Mouse (Mus musculus): Measurements from ENCODE around the gene Zfp607a.
"Not testable (repeated sequence)": the region's sequence is repeated elsewhere in the genome, so short reads cannot be mapped to it uniquely, and the experiment has no call there.

The Zfp607a gene

DNA sequence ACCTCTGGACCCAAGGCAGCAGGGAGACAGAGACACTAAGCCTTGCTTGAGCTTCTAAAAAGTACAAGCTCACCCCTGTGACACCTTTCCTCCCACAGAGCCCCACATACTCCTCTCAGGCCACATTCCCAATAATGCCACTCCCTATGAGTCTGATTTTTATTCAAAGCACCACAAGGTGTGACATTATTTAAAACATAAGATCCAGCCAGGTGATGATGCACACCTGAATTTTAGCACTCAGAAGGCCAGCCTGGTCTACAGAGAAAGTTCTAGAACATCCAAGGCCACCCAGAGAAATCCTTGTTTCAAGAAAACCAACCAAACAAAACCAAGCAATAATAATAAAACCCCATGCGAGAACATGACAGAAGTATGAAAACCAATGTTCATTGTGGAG, at the start of gene Zfp607a:
Zfp607a (plus strand) TSS at position 301 of the 400 bp plus-strand sequence.
- no peak for DNase-seq (ENCODE audit: low read depth)

DNA sequence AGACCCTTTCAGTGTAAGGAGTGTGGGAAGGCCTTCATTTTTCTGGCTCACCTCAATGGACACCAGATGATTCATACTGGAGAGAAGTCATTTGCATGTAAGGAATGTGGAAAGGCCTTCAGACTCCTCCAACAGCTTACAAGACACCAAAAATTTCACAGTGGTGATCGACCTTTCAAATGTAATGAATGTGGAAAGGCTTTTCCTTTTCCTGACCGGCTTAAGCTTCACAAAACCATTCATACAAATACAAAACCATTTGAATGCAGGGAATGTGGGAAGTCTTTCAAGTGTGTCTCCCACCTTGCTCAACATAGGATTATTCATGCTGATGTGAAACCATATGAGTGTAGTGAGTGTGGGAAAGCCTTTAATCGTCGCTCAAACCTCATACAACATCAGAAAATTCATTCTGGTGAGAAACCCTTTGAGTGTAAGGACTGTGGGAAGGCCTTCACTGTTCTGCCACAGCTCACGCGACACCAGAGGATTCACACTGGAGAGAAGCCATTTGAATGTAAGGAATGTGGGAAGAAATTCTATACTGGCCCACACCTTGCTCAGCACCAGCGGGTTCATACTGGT, 38.7 kb upstream of the Zfp607a start:
- DNase-seq (ENCODE audit: low read depth) = no peak

DNA sequence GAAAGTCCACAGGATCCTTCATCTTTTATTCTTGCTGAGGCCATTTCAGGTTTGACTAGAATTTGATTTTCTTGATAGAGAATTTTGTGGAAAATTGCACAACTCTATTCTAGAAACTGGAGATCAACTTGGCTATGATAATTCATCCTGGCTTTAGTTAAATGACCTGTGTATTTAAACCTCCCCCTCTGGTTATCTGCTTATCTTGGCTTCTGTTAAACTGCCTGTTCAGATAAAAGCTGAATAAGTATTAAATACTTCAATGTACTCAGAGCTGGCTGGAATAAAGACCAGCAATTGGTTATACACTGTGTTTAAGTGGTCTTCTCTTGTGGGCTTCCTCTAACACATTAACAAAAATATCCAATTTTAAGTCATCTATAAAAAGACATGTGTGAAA, 34.7 kb upstream of the Zfp607a start:
- no peak for DNase-seq (ENCODE audit: low read depth)

DNA sequence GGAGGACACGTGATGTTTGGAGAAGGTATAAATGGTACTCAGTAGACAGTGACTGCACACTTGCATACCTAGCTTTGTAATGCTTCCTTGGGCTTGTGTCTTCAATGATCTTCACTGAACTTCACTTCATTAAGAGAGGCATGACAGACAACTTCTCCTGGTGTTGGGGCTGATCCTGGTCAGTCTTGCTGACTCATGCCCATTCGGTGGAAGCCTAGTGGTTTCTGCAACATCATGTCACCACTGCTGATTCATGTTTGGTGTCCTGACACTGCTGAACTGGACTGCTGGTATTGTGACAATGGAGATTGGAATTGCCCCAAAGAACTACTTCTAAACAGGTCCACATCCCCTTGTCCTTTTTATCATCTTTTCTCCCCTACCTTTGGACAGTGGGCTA, 23.2 kb upstream of the Zfp607a start:
- no peak for DNase-seq (ENCODE audit: low read depth)

DNA sequence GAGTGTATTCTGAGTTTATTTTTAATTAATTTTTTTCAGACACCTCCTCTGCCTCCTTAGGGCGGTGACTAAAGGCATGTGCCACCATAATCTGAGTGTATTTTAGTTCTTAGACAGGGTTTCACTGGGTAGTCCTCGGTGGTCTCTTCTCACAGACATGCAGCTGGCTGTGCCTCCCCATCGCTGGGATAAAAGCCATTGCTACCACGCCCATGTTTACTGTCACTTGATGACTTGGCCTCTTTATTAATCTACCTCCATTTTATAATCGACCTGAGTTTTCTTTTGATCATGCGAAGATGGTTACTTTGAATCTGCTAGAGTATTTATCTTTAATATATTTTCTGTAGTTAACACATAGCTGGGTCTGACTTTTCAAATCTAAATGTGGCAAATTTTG, 19.4 kb upstream of the Zfp607a start:
- DNase-seq (ENCODE audit: low read depth) = no peak

DNA sequence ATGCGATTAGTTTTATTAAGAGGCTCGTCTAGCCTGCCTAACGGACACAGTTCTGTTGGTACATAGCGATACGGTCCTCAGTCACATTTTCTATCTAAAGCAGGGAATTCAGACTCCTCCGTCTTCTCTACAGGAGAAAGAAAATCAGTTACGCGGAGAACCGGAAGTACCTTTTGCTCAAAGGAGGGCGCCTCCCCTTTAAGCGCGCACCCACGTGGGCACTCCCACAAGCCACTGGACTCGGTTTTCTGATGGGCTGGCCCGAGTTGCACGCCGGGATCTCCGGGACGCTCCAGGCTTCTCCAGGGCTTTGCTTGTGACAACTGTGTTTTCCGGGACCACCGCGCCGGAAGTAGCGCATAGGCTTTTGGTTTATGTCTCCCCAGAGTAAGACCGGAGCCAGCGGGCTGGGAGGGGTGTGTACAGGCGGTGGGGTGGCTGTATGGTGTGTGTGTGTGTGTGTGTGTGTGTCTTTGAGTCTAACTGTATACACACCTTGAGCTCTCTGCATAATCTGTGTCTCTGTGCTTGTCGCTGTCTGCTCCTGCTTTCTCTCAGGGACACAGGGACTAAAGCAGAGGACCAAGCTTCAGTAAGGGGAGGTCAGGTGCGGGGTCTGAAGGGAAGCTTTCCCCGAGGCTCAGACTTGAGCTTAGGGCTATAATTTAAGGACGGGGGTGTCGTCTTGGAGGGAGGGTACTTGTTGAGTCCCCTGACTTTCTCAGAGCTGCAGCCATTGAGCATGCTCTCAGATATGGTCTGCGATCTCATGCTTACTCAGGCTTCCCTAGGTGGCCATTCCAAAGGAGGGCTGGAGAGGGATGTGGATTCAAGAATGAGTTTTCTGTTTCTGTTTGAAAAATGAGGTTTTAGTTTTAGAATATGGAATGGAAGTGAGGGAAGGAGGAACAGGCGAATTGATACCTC, 18.7 kb upstream of the Zfp607a start, which contains the start of gene Zfp59:
Zfp59 (plus strand) TSS at position 285 of the 927 bp plus-strand sequence.
- DNase-seq (ENCODE audit: low read depth) = peak; percentile 61

DNA sequence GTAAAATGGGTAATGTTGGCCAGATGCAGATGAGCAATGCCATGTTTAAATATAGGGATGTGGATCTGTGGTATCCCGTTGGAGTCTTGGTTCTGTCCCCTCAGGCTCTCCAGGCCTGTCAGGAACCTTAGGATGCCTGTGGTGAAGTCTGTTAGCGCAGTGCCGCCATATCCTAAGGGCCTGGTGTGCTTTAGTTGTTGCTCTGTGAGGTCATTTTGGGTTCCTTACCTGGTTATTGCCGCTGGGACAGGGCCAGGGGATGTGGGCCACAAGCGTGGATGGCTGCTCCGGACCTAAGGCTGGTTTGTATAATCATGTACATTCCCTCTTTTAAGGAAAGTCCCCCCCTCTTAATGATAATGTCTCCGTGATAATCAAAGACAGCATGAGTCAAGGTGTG, 17.7 kb upstream of the Zfp607a start:
- DNase-seq (ENCODE audit: low read depth) = no peak

DNA sequence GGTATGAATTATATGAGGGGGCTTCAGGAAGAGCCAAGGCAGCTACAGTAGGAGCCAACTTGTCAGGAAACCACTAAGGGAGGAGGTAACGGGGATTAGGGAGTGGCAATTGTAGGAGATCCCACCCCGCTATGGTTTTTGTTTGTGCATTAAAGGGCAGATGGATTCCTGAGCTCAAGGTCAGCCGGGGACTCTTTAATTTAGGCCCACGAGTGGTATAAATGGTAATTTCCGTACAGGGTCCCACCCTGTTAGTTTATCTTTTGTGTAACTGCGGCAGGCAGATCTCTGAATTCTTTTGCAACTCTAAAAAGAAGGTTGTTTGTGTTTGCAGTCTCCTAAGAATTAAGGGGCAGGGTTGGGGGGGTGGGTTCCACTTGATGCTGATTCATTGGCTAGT, 17.2 kb upstream of the Zfp607a start:
- DNase-seq (ENCODE audit: low read depth) = no peak

DNA sequence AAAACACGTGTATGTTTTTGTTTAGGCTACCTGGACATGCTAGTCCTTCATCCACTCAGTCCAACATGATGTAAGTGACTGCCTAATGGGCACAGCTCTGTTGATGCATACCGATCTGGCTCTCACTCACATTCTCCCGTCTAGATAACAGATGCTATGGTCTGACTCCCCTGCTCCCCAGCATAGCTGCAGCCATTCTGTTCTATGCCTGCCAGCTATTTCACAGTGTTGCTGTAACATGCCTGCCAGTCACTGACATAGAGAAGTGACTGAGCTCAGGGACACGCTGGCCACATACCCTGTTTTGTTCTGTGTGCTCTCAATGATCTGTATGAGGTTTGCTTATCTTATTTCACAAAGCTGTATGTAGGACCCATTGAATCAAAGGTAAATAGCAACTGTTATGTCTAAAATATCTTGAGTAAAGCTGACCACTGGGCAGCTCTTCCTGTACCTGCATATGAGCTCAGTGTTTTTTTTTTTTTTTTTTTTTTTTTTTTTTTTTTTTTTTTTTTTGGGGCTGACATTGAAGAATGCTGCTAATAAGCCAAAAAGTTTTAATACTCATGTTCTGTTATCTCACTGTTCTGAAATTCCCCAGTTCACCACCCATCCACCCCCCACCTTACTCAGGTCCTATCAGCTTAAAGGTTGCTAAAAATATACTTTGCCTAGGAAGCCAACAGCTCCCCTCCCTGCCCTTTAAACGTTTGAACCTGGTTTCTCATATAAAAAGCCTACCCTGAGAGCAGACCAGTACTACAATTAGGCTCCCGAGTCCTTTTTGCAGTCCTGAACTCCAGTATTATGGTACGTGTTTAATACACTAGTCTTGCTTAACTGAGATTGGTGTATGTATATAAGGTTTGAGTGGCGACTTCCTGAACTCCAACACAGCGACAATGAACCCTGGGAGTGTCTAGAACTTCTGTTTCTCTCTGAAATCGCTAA, 2.2 kb downstream of the Zfp607a start:
- DNase-seq (ENCODE audit: low read depth) = no peak

DNA sequence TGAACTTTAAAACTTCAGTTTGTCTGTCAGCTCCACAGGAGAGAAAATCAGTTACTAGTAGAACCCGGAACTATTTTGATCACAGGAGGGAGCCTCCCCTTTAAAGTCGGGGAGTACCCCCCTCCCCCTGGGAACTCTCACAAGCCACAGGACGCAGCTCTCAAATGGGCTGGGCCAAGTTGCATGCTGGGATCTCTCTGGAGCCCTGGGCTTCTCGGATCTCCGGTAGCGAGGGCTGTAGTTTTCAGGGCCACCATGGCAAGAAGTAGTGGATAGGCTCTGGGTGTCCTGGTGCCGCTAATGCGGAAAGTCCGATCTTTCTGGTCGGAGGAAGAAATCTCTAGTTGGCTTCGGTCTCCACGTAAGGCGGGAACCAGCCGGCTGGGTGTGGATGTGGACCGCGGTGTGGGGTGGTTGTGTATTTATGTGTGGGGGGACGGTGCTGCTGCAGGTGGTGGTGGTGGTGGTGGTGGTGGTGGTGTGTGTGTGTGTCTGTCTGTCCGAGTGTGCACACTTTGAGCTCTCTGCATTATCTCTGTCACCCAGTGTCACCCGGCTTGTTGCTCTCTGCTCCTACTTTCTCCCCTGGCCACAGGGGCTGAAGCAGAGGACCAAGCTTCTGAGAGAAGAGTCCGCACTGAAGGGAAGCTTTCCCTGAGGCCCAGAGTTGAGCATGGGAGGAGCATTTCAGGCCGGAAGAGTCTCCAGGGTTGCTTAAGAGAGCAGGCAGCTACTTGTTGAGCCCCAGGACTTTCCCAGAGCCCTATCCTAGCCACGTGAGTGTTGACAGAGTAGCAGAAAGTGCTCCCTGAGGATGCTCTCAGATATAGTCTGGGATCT, 3.3 kb downstream of the Zfp607a start:
- DNase-seq (ENCODE audit: low read depth) = peak; percentile 79

DNA sequence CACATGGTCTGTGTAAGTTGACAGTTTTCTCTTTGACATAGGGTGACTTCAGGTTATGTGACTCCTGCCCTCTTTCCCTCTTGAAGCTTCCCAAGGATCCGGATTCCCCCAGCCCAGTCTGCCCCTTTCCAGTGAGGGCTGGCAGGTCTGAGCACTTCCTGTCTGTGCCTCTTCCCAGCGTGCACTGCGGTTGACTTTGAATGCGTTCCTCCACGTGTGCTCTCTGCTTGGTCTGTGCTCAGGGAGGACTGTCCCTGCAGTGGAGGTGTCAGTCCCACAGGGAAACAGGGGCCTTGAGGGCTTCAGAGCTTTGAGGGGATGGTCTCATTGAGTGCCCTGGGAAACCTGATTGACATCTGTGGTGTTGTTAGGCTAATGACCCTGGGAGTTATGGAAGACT, 5.3 kb downstream of the Zfp607a start:
- not testable (repeated sequence) for DNase-seq (ENCODE audit: low read depth)

DNA sequence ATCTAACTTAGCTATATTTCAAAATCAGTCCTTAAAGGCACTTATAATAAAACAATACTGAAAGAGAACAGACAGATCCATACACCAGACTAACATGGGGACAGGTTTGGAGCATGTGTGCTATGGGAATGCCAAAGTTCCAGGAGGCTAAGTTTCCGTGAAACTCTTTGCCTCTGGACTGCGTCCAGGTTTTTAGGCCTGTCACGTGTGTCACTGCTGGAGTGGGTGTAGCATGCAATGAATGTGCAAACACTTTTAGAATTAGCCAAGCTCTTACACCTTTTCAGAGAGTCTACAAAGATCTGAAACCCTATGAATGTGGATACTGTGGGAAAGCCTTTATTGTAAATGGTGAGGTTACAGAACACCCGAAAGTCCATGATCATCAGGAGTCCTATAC, 24.4 kb downstream of the Zfp607a start:
- DNase-seq (ENCODE audit: low read depth) = no peak

DNA sequence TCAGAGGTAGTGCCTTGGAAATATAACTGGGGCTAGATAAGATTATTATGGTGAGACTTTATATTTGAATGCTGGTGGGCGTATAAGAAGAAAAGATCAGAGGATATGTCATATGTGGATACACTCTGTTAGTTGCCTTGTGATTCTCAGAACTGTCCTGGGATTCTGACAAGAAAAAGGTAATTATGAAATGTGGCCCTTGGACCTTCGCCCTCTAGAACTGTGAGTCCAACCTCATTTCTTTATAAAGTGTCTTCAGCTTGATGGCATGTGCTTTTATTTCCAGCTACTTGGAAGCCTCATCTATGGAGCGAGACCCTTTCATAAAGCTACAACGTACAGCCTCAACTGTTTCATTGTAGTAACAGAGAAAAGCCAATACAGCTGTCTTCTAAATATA, 43.3 kb downstream of the Zfp607a start:
- DNase-seq (ENCODE audit: low read depth) = no peak

DNA sequence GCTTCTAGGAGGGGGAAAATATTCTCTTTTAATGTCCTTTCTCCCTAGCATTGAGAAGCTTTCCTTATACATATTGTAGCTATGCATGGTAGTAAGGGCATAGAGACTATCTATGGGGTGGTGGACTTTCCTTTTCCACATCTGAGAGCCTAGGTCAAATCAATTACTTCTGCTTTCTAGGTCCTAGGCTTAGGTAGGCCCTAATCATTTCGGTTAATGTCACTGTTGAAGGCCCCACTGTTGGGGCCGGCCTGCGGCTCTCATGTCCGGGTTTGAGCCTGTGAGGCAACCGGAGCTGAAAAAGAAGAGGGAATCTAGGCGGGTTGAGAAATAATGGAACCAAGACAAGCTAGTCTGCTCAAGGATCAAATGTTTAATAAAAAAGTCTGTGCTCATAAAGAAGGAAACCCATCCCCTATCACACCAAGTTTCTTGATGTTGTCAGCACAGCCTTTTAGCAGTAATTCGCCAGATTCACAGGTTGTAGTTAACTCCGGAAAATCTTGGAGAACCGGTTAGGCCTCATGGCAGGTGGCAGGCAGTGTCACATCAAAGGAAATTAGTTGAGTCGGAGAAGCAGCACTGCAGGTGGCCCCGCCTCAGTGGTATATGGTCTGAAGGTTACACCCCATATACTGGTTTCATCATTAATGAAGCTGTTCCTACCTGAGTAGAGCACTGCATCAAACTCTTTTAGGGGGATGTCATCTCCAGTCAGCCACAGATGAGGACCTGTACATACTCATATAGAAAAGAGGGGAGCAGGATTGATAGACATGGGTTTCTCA, 47.9 kb downstream of the Zfp607a start:
- no peak for DNase-seq (ENCODE audit: low read depth)

DNA sequence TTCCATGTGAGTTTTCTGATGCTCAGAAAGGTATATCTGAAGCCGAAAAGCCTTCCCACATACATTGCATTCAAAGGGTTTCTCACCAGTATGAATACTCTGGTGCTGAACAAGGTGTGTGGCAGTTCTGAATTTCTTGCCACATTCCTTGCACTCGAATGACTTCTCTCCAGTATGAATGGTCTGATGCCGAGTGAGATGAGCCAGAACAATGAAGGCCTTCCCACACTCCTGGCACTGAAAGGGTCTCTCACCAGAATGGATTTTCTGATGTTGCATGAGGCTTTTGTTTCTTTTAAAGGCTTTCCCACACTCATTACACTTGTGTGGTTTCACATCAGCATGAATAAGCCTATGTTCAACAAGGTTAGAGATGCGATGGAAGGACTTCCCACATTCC, 53.6 kb downstream of the Zfp607a start:
- DNase-seq (ENCODE audit: low read depth) = not testable (repeated sequence)

DNA sequence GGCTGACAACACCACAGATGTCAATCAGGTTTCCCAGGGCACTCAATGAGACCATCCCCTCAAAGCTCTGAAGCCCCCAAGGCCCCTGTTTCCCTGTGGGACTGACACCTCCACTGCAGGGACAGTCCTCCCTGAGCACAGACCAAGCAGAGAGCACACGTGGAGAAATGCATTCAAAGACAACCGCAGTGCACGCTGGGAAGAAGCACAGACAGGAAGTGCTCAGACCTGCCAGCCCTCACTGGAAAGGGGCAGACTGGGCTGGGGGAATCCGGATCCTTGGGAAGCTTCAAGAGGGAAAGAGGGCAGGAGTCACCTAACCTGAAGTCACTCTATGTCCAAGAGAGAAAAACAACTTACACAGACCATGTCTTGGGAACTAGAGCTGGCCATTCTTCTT, 69.7 kb downstream of the Zfp607a start:
- not testable (repeated sequence) for DNase-seq (ENCODE audit: low read depth)

DNA sequence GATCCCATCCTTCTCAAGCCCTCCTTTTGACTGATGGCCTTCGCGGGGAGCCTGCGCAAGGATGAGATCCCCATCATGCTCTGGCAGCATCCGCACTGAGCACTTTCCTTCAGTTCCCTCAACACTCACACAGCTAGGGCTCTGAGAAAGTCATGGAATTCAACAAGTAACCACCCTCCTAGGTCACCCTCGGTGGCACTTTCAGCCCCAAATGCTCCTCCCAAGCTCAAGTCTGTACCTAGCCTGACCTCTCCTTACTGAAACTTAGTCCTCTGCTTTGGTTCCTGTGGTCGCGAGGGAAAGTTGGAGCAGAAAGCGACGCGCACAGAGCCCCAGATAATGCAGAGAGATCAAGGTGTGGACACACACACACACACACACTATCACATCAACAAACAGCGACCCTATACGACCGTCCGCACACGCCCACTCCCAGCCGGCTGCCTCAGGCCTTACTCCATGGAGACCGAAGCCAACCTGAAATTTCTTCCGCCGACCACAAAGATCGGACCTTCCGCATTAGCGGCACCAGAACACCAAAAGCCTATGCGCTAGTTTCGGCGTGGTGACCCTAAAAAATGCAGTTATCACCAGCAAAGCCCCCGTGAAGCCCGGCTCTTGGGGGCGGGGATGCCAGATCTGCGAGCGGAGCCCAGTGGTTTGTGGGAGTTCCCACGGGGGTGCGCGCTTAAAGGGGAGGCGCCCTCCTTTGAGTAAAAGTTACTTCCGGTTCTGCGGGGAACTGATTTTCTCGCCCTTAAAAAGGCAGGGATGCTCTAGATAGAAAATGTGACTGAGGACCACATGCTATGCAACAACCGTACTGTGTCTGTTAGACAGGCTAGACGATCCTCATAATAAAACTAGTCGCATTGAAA, 71.7 kb downstream of the Zfp607a start, which contains the start of gene Zfp974:
Zfp974 (minus strand) TSS at position 643 of the 878 bp plus-strand sequence.
- peak; percentile 37 for DNase-seq (ENCODE audit: low read depth)
